In genomic region chr3:90254419-90255193, GRCm38 (mm10) we compare ENCODE assay signal across 8 mouse cellular contexts. TPM values are rescaled to one million over a fixed set of nuclear protein-coding genes. Genes with fewer than 3 reads are reported as not detected.
A peak's percentile ranks its signal among the peaks of the same experiment; 100 is the strongest.
DNase-seq lines count a peak whose midpoint lies in the region; ATAC-seq and TF ChIP-seq lines count a peak whose summit lies in the region.

No protein-coding gene starts in this region.

- peak overlapping the region; percentile 85 for H3K27ac ChIP-seq in kidney, embryonic 14.5 days (ENCODE audit: low read depth, low read length)
- H3K27ac ChIP-seq in forebrain, embryonic 11.5 days (ENCODE audit: low read depth, low read length): peak overlapping the region; percentile 78
- H3K27ac ChIP-seq in limb, embryonic 13.5 days: peak overlapping the region; percentile 87

- peak overlapping the region; percentile 81 for H3K9ac ChIP-seq in kidney, embryonic 14.5 days (ENCODE audit: low read depth, low read length)
- H3K9ac ChIP-seq in forebrain, embryonic 11.5 days (ENCODE audit: low read length): peak overlapping the region; percentile 84
- H3K9ac ChIP-seq in limb, embryonic 13.5 days: peak overlapping the region; percentile 95

- H3K36me3 ChIP-seq in kidney, embryonic 14.5 days (ENCODE audit: control insufficient read depth, insufficient read depth, low read length): peaks cover 37% of the 10 kb centered on the region
- peaks cover 4% of the 10 kb centered on the region; the same call in 1 of the 2 replicates for H3K36me3 ChIP-seq in forebrain, embryonic 11.5 days (ENCODE audit: control insufficient read depth, insufficient read depth, low read length)
- peaks cover 45% of the 10 kb centered on the region for H3K36me3 ChIP-seq in limb, embryonic 13.5 days
- peaks cover 24% of the 10 kb centered on the region for H3K36me3 ChIP-seq in myocyte (ENCODE audit: control insufficient read depth, insufficient read depth)

- H3K27me3 ChIP-seq in kidney, embryonic 14.5 days (ENCODE audit: control insufficient read depth, insufficient read depth, low read length): no peaks in the 10 kb centered on the region
- no peaks in the 10 kb centered on the region for H3K27me3 ChIP-seq in forebrain, embryonic 11.5 days (ENCODE audit: control insufficient read depth, insufficient read depth, low read length)
- H3K27me3 ChIP-seq in limb, embryonic 13.5 days: no peaks in the 10 kb centered on the region
- H3K27me3 ChIP-seq in myocyte (ENCODE audit: control insufficient read depth, insufficient read depth, insufficient read length): no peaks in the 10 kb centered on the region

- H3K9me3 ChIP-seq in kidney, embryonic 14.5 days (ENCODE audit: control insufficient read depth, low read length): no peaks in the 10 kb centered on the region
- no peaks in the 10 kb centered on the region for H3K9me3 ChIP-seq in forebrain, embryonic 11.5 days (ENCODE audit: control insufficient read depth, low read length)
- H3K9me3 ChIP-seq in limb, embryonic 13.5 days: no peaks in the 10 kb centered on the region

- peak overlapping the region; percentile 78 for H3K4me2 ChIP-seq in kidney, embryonic 14.5 days (replicated peaks; ENCODE audit: low read depth, low read length)
- peak overlapping the region; percentile 84 for H3K4me2 ChIP-seq in forebrain, embryonic 11.5 days (ENCODE audit: low read depth, low read length, severe bottlenecking)
- H3K4me2 ChIP-seq in limb, embryonic 13.5 days (replicated peaks): peak overlapping the region; percentile 78
- H3K4me2 ChIP-seq in myocyte (ENCODE audit: low read depth): peak overlapping the region; percentile 81

- peak; percentile 69 for ATAC-seq in kidney, embryonic 14.5 days (ENCODE audit: low FRiP score, low TSS enrichment)
- peak; percentile 74 for ATAC-seq in forebrain, embryonic 11.5 days (replicated peaks; ENCODE audit: low FRiP score)
- ATAC-seq in limb, embryonic 13.5 days (ENCODE audit: low FRiP score, low read depth): peak; percentile 55

- H3K4me3 ChIP-seq in kidney, embryonic 14.5 days (ENCODE audit: low read length): peak overlapping the region; percentile 92
- peak overlapping the region; percentile 86 for H3K4me3 ChIP-seq in forebrain, embryonic 11.5 days (ENCODE audit: low read depth, low read length)
- peak overlapping the region; percentile 91 for H3K4me3 ChIP-seq in limb, embryonic 13.5 days
- H3K4me3 ChIP-seq in myocyte: peak overlapping the region; percentile 83

- DNase-seq in kidney, postnatal 4 days: no peak
- DNase-seq in Muller cell, postnatal 12 days (ENCODE audit: inconsistent ontology term): peak; percentile 75
- no peak for DNase-seq in forebrain, embryonic 11.5 days (ENCODE audit: low spot score)
- no peak for DNase-seq in right cerebral cortex, adult 2 months (ENCODE audit: low spot score in 2 of 2)
- no peak for DNase-seq in urinary bladder, postnatal 4 days (ENCODE audit: low spot score in 2 of 2)

- peaks cover 7% of the 10 kb centered on the region for H3K4me1 ChIP-seq in kidney, embryonic 14.5 days (ENCODE audit: control insufficient read depth, insufficient read depth, low read length)
- H3K4me1 ChIP-seq in forebrain, embryonic 11.5 days (replicated peaks; ENCODE audit: control insufficient read depth, insufficient read depth, low read length): peaks cover 5% of the 10 kb centered on the region
- H3K4me1 ChIP-seq in limb, embryonic 13.5 days: peaks cover 17% of the 10 kb centered on the region

- peaks cover 41% of the 10 kb centered on the region for H3K79me2 ChIP-seq in myocyte (ENCODE audit: control insufficient read depth, insufficient read depth)

- no peak for TF ChIP-seq POLR2A in myocyte (IDR thresholded peaks at IDR 0.05; ENCODE audit: insufficient read length, low read depth)

- under 1% methylated on average over 41 of the region's 41 CpGs for WGBS in kidney, embryonic 14.5 days
- WGBS in forebrain, embryonic 11.5 days: under 1% methylated on average over 41 of the region's 41 CpGs
- WGBS in limb, embryonic 13.5 days: under 1% methylated on average over 41 of the region's 41 CpGs

- H3ac ChIP-seq in myocyte (ENCODE audit: control insufficient read depth, insufficient read length): peak overlapping the region; percentile 87

TF ChIP-seq in myocyte, 11 proteins besides CTCF, POLR2A, EP300 and RAD21:
- no peak for TF ChIP-seq TCF3 (IDR thresholded peaks at IDR 0.05; ENCODE audit: insufficient read length, low read depth)
- TF ChIP-seq CEBPB (IDR thresholded peaks at IDR 0.05; ENCODE audit: insufficient read depth, poor library complexity, severe bottlenecking): no peak
- TF ChIP-seq MAX (IDR thresholded peaks at IDR 0.05; ENCODE audit: low read depth): no peak
- no peak for TF ChIP-seq REST (IDR thresholded peaks at IDR 0.05; ENCODE audit: insufficient read depth, insufficient read length)
- no peak for TF ChIP-seq TCF12 (IDR thresholded peaks at IDR 0.05; ENCODE audit: insufficient read depth, poor library complexity, severe bottlenecking)
- no peak for TF ChIP-seq MYOD1 (IDR thresholded peaks at IDR 0.05; ENCODE audit: control insufficient read depth in 1 of 3, insufficient read length in 2 of 3, low read depth in 2 of 3)
- no peak for TF ChIP-seq E2F4 (IDR thresholded peaks at IDR 0.05; ENCODE audit: insufficient read depth)
- TF ChIP-seq MYOG (IDR thresholded peaks at IDR 0.05; ENCODE audit: control insufficient read depth in 1 of 3, insufficient read depth in 1 of 3, insufficient read length in 2 of 3, low read depth in 2 of 3): no peak
- no peak for TF ChIP-seq USF1 (IDR thresholded peaks at IDR 0.05; ENCODE audit: low read depth)

RNA-seq across cellular contexts. Expression of gene Crtc2, which starts 0.6 kb away (rescaled TPM):
- polyA plus RNA-seq in kidney, embryonic 14.5 days (2014; fragmentation: Nextera tagmentation; extraction: Ambion mirVana): 16.9 and 21.5 TPM in 2 replicates
- 13.7 and 14.6 TPM in 2 replicates for polyA plus RNA-seq in forebrain, embryonic 11.5 days (2014; fragmentation: Nextera tagmentation; extraction: Ambion mirVana)
- polyA plus RNA-seq in limb, embryonic 13.5 days (2015; fragmentation: Nextera tagmentation; extraction: Ambion mirVana): 22.0 and 23.6 TPM in 2 replicates
- polyA plus RNA-seq in myocyte (2012; fragmentation: generic; extraction: Trizol): 19.9 TPM

RNA-seq across cellular contexts. Expression of gene Slc39a1, which starts 6.6 kb away (rescaled TPM):
- polyA plus RNA-seq in kidney, embryonic 14.5 days (2014; fragmentation: Nextera tagmentation; extraction: Ambion mirVana): 102 and 105 TPM in 2 replicates
- 57.5 and 58.5 TPM in 2 replicates for polyA plus RNA-seq in forebrain, embryonic 11.5 days (2014; fragmentation: Nextera tagmentation; extraction: Ambion mirVana)
- 102 and 103 TPM in 2 replicates for polyA plus RNA-seq in limb, embryonic 13.5 days (2015; fragmentation: Nextera tagmentation; extraction: Ambion mirVana)
- polyA plus RNA-seq in myocyte (2012; fragmentation: generic; extraction: Trizol): 111 TPM

RNA-seq across cellular contexts. Expression of gene Dennd4b, which starts 10.4 kb away (rescaled TPM):
- 2.9 and 4.5 TPM in 2 replicates for polyA plus RNA-seq in kidney, embryonic 14.5 days (2014; fragmentation: Nextera tagmentation; extraction: Ambion mirVana)
- polyA plus RNA-seq in forebrain, embryonic 11.5 days (2014; fragmentation: Nextera tagmentation; extraction: Ambion mirVana): 6.8 and 7.0 TPM in 2 replicates
- 4.2 and 5.3 TPM in 2 replicates for polyA plus RNA-seq in limb, embryonic 13.5 days (2015; fragmentation: Nextera tagmentation; extraction: Ambion mirVana)
- polyA plus RNA-seq in myocyte (2012; fragmentation: generic; extraction: Trizol): 6.6 TPM

RNA-seq across cellular contexts. Expression of gene Creb3l4, which starts 11.3 kb away (rescaled TPM):
- 5.7 and 6.6 TPM in 2 replicates for polyA plus RNA-seq in kidney, embryonic 14.5 days (2014; fragmentation: Nextera tagmentation; extraction: Ambion mirVana)
- polyA plus RNA-seq in forebrain, embryonic 11.5 days (2014; fragmentation: Nextera tagmentation; extraction: Ambion mirVana): 6.0 and 6.2 TPM in 2 replicates
- polyA plus RNA-seq in limb, embryonic 13.5 days (2015; fragmentation: Nextera tagmentation; extraction: Ambion mirVana): 10.9 and 12.5 TPM in 2 replicates
- 0.22 TPM for polyA plus RNA-seq in myocyte (2012; fragmentation: generic; extraction: Trizol)

RNA-seq across cellular contexts. Expression of gene Jtb, which starts 23.2 kb away (rescaled TPM):
- 109 and 123 TPM in 2 replicates for polyA plus RNA-seq in kidney, embryonic 14.5 days (2014; fragmentation: Nextera tagmentation; extraction: Ambion mirVana)
- polyA plus RNA-seq in forebrain, embryonic 11.5 days (2014; fragmentation: Nextera tagmentation; extraction: Ambion mirVana): 103 and 110 TPM in 2 replicates
- polyA plus RNA-seq in limb, embryonic 13.5 days (2015; fragmentation: Nextera tagmentation; extraction: Ambion mirVana): 96.8 and 99.7 TPM in 2 replicates
- 39.9 TPM for polyA plus RNA-seq in myocyte (2012; fragmentation: generic; extraction: Trizol)
